Mouse (Mus musculus) lung, postnatal 10 days (tissue): ENCODE measurements around the gene Auts2.
A peak's percentile ranks its signal among the peaks of the same experiment; 100 is the strongest.

Source experiments
- DNase-seq: peaks from one replicate; pipeline ENCODE4 v3.0.0; 2021

Auts2 gene

DNA sequence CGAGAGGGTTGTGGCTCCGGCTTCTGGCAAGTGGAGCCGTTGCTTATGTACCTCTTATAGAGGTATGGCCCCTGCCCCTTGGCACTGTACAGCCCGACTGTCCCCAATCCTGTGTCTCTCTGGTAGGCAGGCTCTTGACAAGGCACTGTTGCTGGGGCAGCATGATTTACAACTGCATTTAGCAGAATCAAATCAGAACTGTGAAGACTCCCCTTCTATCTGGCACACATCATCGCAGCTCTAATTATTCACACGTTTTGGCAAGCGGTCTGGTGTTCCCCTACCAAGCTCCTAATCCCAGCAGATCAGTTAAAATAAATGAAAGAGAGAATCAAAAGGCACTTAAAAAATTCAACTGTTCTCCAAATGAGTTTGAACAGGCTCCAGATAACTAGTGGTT, 835.7 kb downstream of the Auts2 start:
- no peak for DNase-seq

GRCm38 (mm10) chr5:131703729-131704128, 839.4 kb downstream of the Auts2 start:
- DNase-seq: no peak

DNA sequence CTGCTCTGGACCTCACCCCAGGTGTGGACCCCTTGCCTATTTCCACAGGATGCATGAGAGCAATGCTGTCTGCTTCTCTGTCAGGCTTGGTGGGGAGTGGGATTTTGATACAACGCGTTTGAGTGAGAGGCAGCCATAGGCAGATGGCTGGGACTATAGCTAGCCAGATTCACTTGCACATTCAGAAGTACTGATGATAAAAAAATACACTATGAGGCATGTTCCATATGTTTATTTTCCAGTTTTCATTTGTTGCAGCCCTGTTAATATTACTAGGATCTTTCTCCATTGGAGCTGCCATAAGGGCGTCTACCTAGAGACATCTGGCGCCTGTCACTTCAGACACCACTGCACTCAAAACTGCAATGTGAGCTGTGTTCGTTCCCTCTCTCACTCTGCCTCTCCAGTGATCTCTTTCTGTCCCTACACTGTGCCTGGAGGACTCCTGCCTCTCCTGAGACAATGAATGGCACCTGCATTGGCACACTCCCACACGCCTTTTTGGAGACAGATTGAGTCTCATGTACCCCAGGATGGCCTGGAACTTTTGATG, 840.2 kb downstream of the Auts2 start:
- DNase-seq: no peak

- no peak for DNase-seq
Measured at GRCm38 (mm10) chr5:131698900-131699299, 844.2 kb downstream of the Auts2 start.

DNA sequence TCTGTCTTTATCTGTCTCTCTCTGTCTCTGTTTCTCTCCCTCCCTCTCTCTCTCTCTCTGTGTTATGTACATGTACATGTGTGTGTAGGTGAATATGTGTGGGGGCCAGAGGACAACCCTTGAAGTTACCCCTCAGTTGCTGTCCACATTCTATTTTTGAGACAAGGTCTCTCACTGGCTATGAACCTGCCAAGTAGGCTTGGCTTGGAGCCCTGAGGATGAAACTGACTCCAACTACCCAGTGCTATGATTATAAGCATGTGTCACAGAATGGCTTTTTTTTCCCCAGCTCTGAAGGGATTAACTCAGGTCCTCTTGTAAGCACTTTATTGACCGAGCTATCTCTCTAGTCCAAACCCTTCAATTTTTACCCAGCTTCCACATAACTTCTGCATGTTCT, 852.4 kb downstream of the Auts2 start:
- DNase-seq: peak; percentile 11

DNA sequence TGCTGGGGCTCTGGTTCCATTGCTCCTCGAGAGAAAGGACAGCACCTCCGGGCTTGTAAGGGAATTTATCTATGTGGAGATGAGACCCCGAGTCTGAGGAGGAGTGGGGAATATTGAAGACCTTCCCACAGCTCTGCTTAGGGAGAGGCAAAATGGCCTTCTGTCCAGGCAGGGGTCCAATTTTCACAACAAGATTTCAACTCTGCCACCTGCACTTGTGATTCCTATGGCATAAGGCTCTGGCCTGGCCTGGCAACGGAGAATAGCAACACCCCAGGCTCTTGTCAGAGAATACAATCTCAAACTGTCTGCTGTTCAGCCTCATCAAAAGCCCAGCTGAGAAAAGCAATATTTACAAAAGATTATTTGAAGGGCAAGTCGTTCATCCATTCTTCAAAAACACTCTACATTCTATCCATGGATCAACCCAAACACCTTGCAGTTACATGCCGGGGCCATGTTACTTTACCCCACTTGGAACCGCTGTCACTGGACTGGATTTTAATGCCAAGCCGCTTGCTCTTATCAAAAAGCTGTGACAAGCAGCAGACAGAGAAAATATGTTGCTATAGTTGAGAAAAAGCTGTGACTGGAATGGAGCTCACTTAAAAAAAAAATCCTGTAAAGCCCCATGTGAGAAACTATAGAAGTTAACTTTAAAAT, 856.1 kb downstream of the Auts2 start:
- no peak for DNase-seq

- no peak for DNase-seq
Measured at GRCm38 (mm10) chr5:131680127-131680845, 862.9 kb downstream of the Auts2 start.

GRCm38 (mm10) chr5:131679523-131679922, 863.6 kb downstream of the Auts2 start:
- DNase-seq: no peak

DNA sequence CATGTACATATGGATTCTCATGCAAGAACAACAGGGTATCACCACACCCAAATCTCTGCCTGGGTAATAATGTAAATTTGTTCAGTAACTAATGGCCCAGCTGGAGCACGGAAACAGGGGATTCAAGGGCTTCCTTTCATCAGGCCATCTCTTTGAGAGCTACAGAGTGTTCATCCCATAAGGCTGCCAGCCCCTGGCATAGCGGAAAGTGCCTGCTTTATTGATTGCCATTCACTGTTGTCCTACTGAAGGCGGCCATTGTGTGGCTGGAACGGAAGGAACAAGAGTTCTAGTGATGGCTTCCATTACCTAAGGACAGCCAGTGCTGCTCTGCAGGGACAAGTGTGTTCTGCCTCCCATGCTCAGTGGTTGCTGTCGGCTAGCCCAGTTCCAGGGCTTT, 865.6 kb downstream of the Auts2 start:
- DNase-seq: no peak

- DNase-seq: peak; percentile 9
Measured at GRCm38 (mm10) chr5:131673696-131674095, 869.4 kb downstream of the Auts2 start.

GRCm38 (mm10) chr5:131665068-131665467, 878.1 kb downstream of the Auts2 start:
- no peak for DNase-seq

GRCm38 (mm10) chr5:131664657-131665056, 878.5 kb downstream of the Auts2 start:
- no peak for DNase-seq

GRCm38 (mm10) chr5:131662657-131663056, 880.5 kb downstream of the Auts2 start:
- DNase-seq: no peak

GRCm38 (mm10) chr5:131658822-131659515, 884.2 kb downstream of the Auts2 start:
- no peak for DNase-seq

GRCm38 (mm10) chr5:131654206-131654605, 888.9 kb downstream of the Auts2 start:
- DNase-seq: no peak

GRCm38 (mm10) chr5:131650381-131650891, 892.7 kb downstream of the Auts2 start:
- no peak for DNase-seq

- DNase-seq: peak; percentile 60
Measured at GRCm38 (mm10) chr5:131647683-131648119, 895.4 kb downstream of the Auts2 start.

GRCm38 (mm10) chr5:131647104-131647682, 896.0 kb downstream of the Auts2 start:
- DNase-seq: no peak

DNA sequence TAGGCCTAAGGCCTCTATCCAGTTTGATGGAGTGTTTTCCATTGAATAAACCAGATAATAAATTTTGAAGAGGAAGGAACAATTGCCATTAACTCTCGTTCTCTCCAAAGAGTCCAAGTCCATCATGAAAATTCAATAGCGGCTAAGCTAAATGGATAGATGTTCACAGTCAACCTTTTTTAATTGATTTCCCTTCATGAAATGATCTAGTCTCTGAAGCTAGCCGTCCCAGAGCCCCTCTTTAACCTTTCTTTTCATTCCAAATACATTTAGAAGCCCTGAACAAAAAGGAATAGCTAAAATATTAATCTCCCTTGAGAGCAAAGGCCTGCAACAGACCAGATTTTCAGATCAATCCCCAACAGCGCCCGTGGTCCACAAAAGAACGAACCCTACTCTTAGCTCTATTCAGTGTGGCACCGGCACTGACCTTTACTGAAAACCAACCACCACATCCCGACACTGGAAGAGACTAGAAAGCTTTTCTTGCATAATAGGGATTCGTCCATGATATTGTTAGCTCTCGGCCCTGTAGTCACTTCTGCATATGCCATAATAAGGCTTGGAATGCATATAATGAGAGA, 896.9 kb downstream of the Auts2 start:
- DNase-seq: no peak

- DNase-seq: no peak
Measured at GRCm38 (mm10) chr5:131645341-131646191, 897.6 kb downstream of the Auts2 start.

- no peak for DNase-seq
Measured at GRCm38 (mm10) chr5:131644331-131644730, 898.8 kb downstream of the Auts2 start.
